Mouse (Mus musculus): ENCODE data around the gene Spry1. TPM values are rescaled to one million over a fixed set of nuclear protein-coding genes. Genes with fewer than 3 reads are reported as not detected.
A peak's percentile ranks its signal among the peaks of the same experiment; 100 is the strongest.

The Spry1 gene
- polyA plus RNA-seq, 1 experiment from 2014 or later: 6.4 TPM

- Histone ChIP-seq H3K27ac (ENCODE audit: low read depth, low read length) (no peak overlapping the region), H3K4me2 (ENCODE audit: low read length) (no peak overlapping the region), H3K4me1 (ENCODE audit: control insufficient read depth, insufficient read depth, low read depth, low read length) (peaks cover 6% of the 10 kb centered on the region), H3K27me3 (replicated peaks; ENCODE audit: control insufficient read depth, insufficient read depth, low read length) (no peaks in the 10 kb centered on the region), H3K4me3 (ENCODE audit: low read length) (no peak overlapping the region), H3K36me3 (ENCODE audit: control insufficient read depth, insufficient read depth, low read length) (peaks cover 2% of the 10 kb centered on the region), H3K9ac (ENCODE audit: low read depth, low read length) (no peak overlapping the region), H3K9me3 (ENCODE audit: control insufficient read depth, low read length) (no peaks in the 10 kb centered on the region)
- WGBS: 73% methylated on average over 10 of the region's 10 CpGs
- no peak for ATAC-seq
These were observed 7.5 kb downstream of the Spry1 start for GRCm38 (mm10) chr3:37647225-37647624.

GRCm38 (mm10) chr3:37648244-37648643, 8.5 kb downstream of the Spry1 start:
- ATAC-seq: no peak
- H3K36me3 ChIP-seq (ENCODE audit: control insufficient read depth, insufficient read depth, low read length): no peaks in the 10 kb centered on the region; the same call in 1 of the 2 replicates
- WGBS: 73% methylated on average over 13 of the region's 13 CpGs
- no peaks in the 10 kb centered on the region for H3K9me3 ChIP-seq (ENCODE audit: control insufficient read depth, low read length)
- no peaks in the 10 kb centered on the region for H3K27me3 ChIP-seq (replicated peaks; ENCODE audit: control insufficient read depth, insufficient read depth, low read length)
- no peak overlapping the region for H3K9ac ChIP-seq (ENCODE audit: low read depth, low read length)
- no peak overlapping the region for H3K4me2 ChIP-seq (ENCODE audit: low read length)
- no peak overlapping the region for H3K4me3 ChIP-seq (ENCODE audit: low read length)
- H3K4me1 ChIP-seq (ENCODE audit: control insufficient read depth, insufficient read depth, low read depth, low read length): peaks cover under 1% of the 10 kb centered on the region; the same call in 1 of the 2 replicates
- no peak overlapping the region for H3K27ac ChIP-seq (ENCODE audit: low read depth, low read length)

- H3K4me3 ChIP-seq (ENCODE audit: low read length): no peak overlapping the region
- no peak overlapping the region for H3K4me2 ChIP-seq (ENCODE audit: low read length)
- no peak overlapping the region for H3K9ac ChIP-seq (ENCODE audit: low read depth, low read length)
- WGBS: 80% methylated on average over 6 of the region's 6 CpGs
- no peaks in the 10 kb centered on the region for H3K27me3 ChIP-seq (replicated peaks; ENCODE audit: control insufficient read depth, insufficient read depth, low read length)
- H3K9me3 ChIP-seq (ENCODE audit: control insufficient read depth, low read length): no peaks in the 10 kb centered on the region
- no peaks in the 10 kb centered on the region for H3K36me3 ChIP-seq (ENCODE audit: control insufficient read depth, insufficient read depth, low read length)
- no peak overlapping the region for H3K27ac ChIP-seq (ENCODE audit: low read depth, low read length)
- H3K4me1 ChIP-seq (ENCODE audit: control insufficient read depth, insufficient read depth, low read depth, low read length): no peaks in the 10 kb centered on the region; the same call in 1 of the 2 replicates
- no peak for ATAC-seq
These were observed 9.5 kb downstream of the Spry1 start for GRCm38 (mm10) chr3:37649281-37649680.

GRCm38 (mm10) chr3:37652537-37652936, 12.8 kb downstream of the Spry1 start:
- H3K27ac ChIP-seq (ENCODE audit: low read depth, low read length): no peak overlapping the region
- H3K27me3 ChIP-seq (replicated peaks; ENCODE audit: control insufficient read depth, insufficient read depth, low read length): no peaks in the 10 kb centered on the region
- no peak for ATAC-seq
- H3K9ac ChIP-seq (ENCODE audit: low read depth, low read length): no peak overlapping the region
- H3K36me3 ChIP-seq (ENCODE audit: control insufficient read depth, insufficient read depth, low read length): no peaks in the 10 kb centered on the region
- no peak overlapping the region for H3K4me3 ChIP-seq (ENCODE audit: low read length)
- peaks cover 3% of the 10 kb centered on the region for H3K4me1 ChIP-seq (ENCODE audit: control insufficient read depth, insufficient read depth, low read depth, low read length)
- H3K9me3 ChIP-seq (ENCODE audit: control insufficient read depth, low read length): no peaks in the 10 kb centered on the region
- 87% methylated on average over 9 of the region's 9 CpGs for WGBS
- H3K4me2 ChIP-seq (ENCODE audit: low read length): no peak overlapping the region

GRCm38 (mm10) chr3:37653935-37654729, 14.4 kb downstream of the Spry1 start:
- Histone ChIP-seq H3K9me3 (ENCODE audit: control insufficient read depth, low read length) (no peaks in the 10 kb centered on the region), H3K27ac (ENCODE audit: low read depth, low read length) (no peak overlapping the region), H3K9ac (ENCODE audit: low read depth, low read length) (peak overlapping the region; percentile 0; the same call in 1 of the 2 replicates), H3K4me3 (ENCODE audit: low read length) (peak overlapping the region; percentile 25), H3K36me3 (ENCODE audit: control insufficient read depth, insufficient read depth, low read length) (no peaks in the 10 kb centered on the region), H3K4me2 (ENCODE audit: low read length) (peak overlapping the region; percentile 51), H3K4me1 (ENCODE audit: control insufficient read depth, insufficient read depth, low read depth, low read length) (peaks cover 3% of the 10 kb centered on the region), H3K27me3 (replicated peaks; ENCODE audit: control insufficient read depth, insufficient read depth, low read length) (no peaks in the 10 kb centered on the region)
- ATAC-seq: peak; percentile 66
- 13% methylated on average over 16 of the region's 16 CpGs for WGBS

GRCm38 (mm10) chr3:37654787-37655186, 15.0 kb downstream of the Spry1 start:
- 66% methylated on average over 6 of the region's 6 CpGs for WGBS
- H3K4me1 ChIP-seq (ENCODE audit: control insufficient read depth, insufficient read depth, low read depth, low read length): peaks cover 3% of the 10 kb centered on the region
- H3K36me3 ChIP-seq (ENCODE audit: control insufficient read depth, insufficient read depth, low read length): no peaks in the 10 kb centered on the region
- no peak overlapping the region for H3K27ac ChIP-seq (ENCODE audit: low read depth, low read length)
- H3K4me3 ChIP-seq (ENCODE audit: low read length): no peak overlapping the region
- H3K9me3 ChIP-seq (ENCODE audit: control insufficient read depth, low read length): no peaks in the 10 kb centered on the region
- no peak overlapping the region for H3K4me2 ChIP-seq (ENCODE audit: low read length)
- no peak for ATAC-seq
- H3K9ac ChIP-seq (ENCODE audit: low read depth, low read length): no peak overlapping the region
- no peaks in the 10 kb centered on the region for H3K27me3 ChIP-seq (replicated peaks; ENCODE audit: control insufficient read depth, insufficient read depth, low read length)

- no peaks in the 10 kb centered on the region for H3K9me3 ChIP-seq (ENCODE audit: control insufficient read depth, low read length)
- H3K36me3 ChIP-seq (ENCODE audit: control insufficient read depth, insufficient read depth, low read length): no peaks in the 10 kb centered on the region
- peak; percentile 73 for ATAC-seq
- H3K27ac ChIP-seq (ENCODE audit: low read depth, low read length): no peak overlapping the region
- H3K4me3 ChIP-seq (ENCODE audit: low read length): 0 out of 2 replicates have a peak overlapping the region, but pooled peaks have one; percentile 13
- 25% methylated on average over 20 of the region's 20 CpGs for WGBS
- no peak overlapping the region; the same call in 1 of the 2 replicates for H3K9ac ChIP-seq (ENCODE audit: low read depth, low read length)
- H3K4me2 ChIP-seq (ENCODE audit: low read length): peak overlapping the region; percentile 46
- H3K27me3 ChIP-seq (replicated peaks; ENCODE audit: control insufficient read depth, insufficient read depth, low read length): no peaks in the 10 kb centered on the region
- peaks cover 3% of the 10 kb centered on the region for H3K4me1 ChIP-seq (ENCODE audit: control insufficient read depth, insufficient read depth, low read depth, low read length)
These were observed 16.3 kb downstream of the Spry1 start for GRCm38 (mm10) chr3:37655933-37656633.

- H3K36me3 ChIP-seq (ENCODE audit: control insufficient read depth, insufficient read depth, low read length): no peaks in the 10 kb centered on the region
- no peak overlapping the region for H3K27ac ChIP-seq (ENCODE audit: low read depth, low read length)
- H3K9ac ChIP-seq (ENCODE audit: low read depth, low read length): no peak overlapping the region
- H3K9me3 ChIP-seq (ENCODE audit: control insufficient read depth, low read length): no peaks in the 10 kb centered on the region
- peaks cover 3% of the 10 kb centered on the region for H3K4me1 ChIP-seq (ENCODE audit: control insufficient read depth, insufficient read depth, low read depth, low read length)
- H3K4me2 ChIP-seq (ENCODE audit: low read length): peak overlapping the region; percentile 30; the same call in 1 of the 2 replicates
- no peak for ATAC-seq
- no peaks in the 10 kb centered on the region for H3K27me3 ChIP-seq (replicated peaks; ENCODE audit: control insufficient read depth, insufficient read depth, low read length)
- 6% methylated on average over 8 of the region's 8 CpGs for WGBS
- H3K4me3 ChIP-seq (ENCODE audit: low read length): no peak overlapping the region
These were observed 17.3 kb downstream of the Spry1 start for GRCm38 (mm10) chr3:37657009-37657408.

- Histone ChIP-seq H3K4me1 (ENCODE audit: control insufficient read depth, insufficient read depth, low read depth, low read length) (peaks cover 3% of the 10 kb centered on the region), H3K36me3 (ENCODE audit: control insufficient read depth, insufficient read depth, low read length) (no peaks in the 10 kb centered on the region), H3K9me3 (ENCODE audit: control insufficient read depth, low read length) (no peaks in the 10 kb centered on the region), H3K27me3 (replicated peaks; ENCODE audit: control insufficient read depth, insufficient read depth, low read length) (no peaks in the 10 kb centered on the region), H3K27ac (ENCODE audit: low read depth, low read length) (no peak overlapping the region), H3K4me3 (ENCODE audit: low read length) (no peak overlapping the region), H3K9ac (ENCODE audit: low read depth, low read length) (no peak overlapping the region), H3K4me2 (ENCODE audit: low read length) (no peak overlapping the region)
- WGBS: 57% methylated on average over 5 of the region's 5 CpGs
- ATAC-seq: no peak
These were observed 18.4 kb downstream of the Spry1 start for GRCm38 (mm10) chr3:37658155-37658554.
